Mouse (Mus musculus): ENCODE data around the gene Shank1. TPM values are rescaled to one million over a fixed set of nuclear protein-coding genes. Genes with fewer than 3 reads are reported as not detected.

The Shank1 gene
- polyA plus RNA-seq, 1 experiment from 2014 or later: 0.53 TPM

DNA sequence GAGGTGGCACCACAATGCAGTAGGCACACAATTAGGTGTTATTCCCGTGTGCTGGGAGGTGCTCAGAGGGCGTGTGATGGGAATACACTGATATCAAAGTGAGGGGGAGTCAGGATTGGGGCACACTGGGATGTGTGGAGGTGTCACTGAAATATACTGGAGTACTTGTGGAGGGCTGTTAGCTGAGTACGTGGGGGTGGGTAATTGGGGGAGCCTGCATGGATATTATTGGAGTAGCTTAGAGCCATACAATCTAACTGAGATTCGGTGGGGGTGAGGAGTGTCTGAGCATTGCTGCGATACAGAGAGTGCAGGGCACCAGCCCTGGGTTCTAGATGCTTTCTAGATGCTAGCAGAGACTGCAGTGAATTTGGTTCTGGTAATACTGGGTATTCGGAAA is 30.2 kb downstream of the Shank1 start:
- no peaks in the 10 kb centered on the region for H3K36me3 ChIP-seq (ENCODE audit: control insufficient read depth, insufficient read depth, low read length)
- H3K27ac ChIP-seq (replicated peaks): no peak overlapping the region
- no peak overlapping the region for H3K4me3 ChIP-seq (ENCODE audit: low read depth, low read length)
- peaks cover 18% of the 10 kb centered on the region for H3K27me3 ChIP-seq (ENCODE audit: control insufficient read depth, insufficient read depth, low read length)
- WGBS: 63% methylated on average over 6 of the region's 6 CpGs
- no peak for DNase-seq (ENCODE audit: low spot score)
- no peaks in the 10 kb centered on the region for H3K9me3 ChIP-seq (ENCODE audit: control insufficient read depth, low read length)
- no peak for TF ChIP-seq EP300 (optimal IDR thresholded peaks at IDR 0.05)
- no peak for TF ChIP-seq CTCF (IDR thresholded peaks at IDR 0.05; ENCODE audit: low read depth)
- no peak overlapping the region for H3K9ac ChIP-seq (ENCODE audit: low read length)
- ATAC-seq (ENCODE audit: low FRiP score, low TSS enrichment): no peak
- no peak overlapping the region for H3K4me2 ChIP-seq (replicated peaks; ENCODE audit: low read depth)
- H3K4me1 ChIP-seq (replicated peaks; ENCODE audit: control insufficient read depth, insufficient read depth): no peaks in the 10 kb centered on the region

DNA sequence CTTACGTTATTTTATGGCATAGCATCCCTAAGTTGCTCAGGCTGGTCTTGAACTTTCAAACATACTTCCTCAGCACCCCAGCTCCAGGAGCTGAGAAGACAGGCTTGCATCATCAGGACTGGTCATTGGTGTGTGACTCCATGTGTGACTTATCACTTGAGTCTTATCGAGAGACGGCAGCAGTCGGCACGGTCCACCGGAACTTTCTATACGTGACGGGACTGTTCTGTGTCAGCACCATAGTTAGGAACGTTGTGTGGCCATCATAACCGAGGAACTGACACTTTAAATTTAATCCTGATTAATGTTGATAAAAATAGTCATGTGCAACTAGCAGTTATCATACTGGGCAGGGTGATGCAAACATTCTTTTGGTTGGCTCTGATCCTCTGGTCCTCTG is 31.1 kb downstream of the Shank1 start:
- H3K9me3 ChIP-seq (ENCODE audit: control insufficient read depth, low read length): no peaks in the 10 kb centered on the region
- H3K27ac ChIP-seq (replicated peaks): no peak overlapping the region
- WGBS: 76% methylated on average over 10 of the region's 10 CpGs
- DNase-seq (ENCODE audit: low spot score) (no peak), ATAC-seq (ENCODE audit: low FRiP score, low TSS enrichment) (no peak)
- no peak for TF ChIP-seq EP300 (optimal IDR thresholded peaks at IDR 0.05)
- TF ChIP-seq CTCF (IDR thresholded peaks at IDR 0.05; ENCODE audit: low read depth): no peak
- H3K9ac ChIP-seq (ENCODE audit: low read length): no peak overlapping the region
- no peak overlapping the region for H3K4me3 ChIP-seq (ENCODE audit: low read depth, low read length)
- no peak overlapping the region for H3K4me2 ChIP-seq (replicated peaks; ENCODE audit: low read depth)
- no peaks in the 10 kb centered on the region for H3K36me3 ChIP-seq (ENCODE audit: control insufficient read depth, insufficient read depth, low read length)
- H3K27me3 ChIP-seq (ENCODE audit: control insufficient read depth, insufficient read depth, low read length): peaks cover 12% of the 10 kb centered on the region
- H3K4me1 ChIP-seq (replicated peaks; ENCODE audit: control insufficient read depth, insufficient read depth): no peaks in the 10 kb centered on the region

DNA sequence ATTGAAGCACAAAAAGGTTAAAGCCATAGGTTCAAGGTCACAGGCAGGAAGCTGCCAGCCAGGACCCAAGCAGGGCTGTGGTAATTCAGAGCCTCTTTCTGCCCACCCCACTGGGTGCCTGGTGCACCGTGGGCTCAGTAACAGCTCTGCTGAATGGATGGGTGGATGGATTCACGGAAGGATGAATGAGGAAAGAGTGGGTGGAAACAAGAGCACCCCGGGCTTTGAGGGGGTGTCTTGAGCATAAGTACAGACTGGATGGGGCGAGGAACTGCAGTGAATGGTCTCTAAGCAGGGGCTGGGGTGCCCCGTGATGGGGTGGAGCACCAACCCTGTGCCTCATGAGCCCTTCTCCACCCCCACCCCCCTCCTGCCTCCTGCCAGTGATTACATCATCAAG is 31.7 kb downstream of the Shank1 start:
- DNase-seq (ENCODE audit: low spot score): no peak
- Histone ChIP-seq H3K9me3 (ENCODE audit: control insufficient read depth, low read length) (no peaks in the 10 kb centered on the region), H3K36me3 (ENCODE audit: control insufficient read depth, insufficient read depth, low read length) (no peaks in the 10 kb centered on the region), H3K27me3 (ENCODE audit: control insufficient read depth, insufficient read depth, low read length) (peaks cover 6% of the 10 kb centered on the region; the same call in 1 of the 2 replicates), H3K27ac (replicated peaks) (no peak overlapping the region), H3K4me2 (replicated peaks; ENCODE audit: low read depth) (no peak overlapping the region), H3K4me1 (replicated peaks; ENCODE audit: control insufficient read depth, insufficient read depth) (no peaks in the 10 kb centered on the region), H3K4me3 (ENCODE audit: low read depth, low read length) (no peak overlapping the region), H3K9ac (ENCODE audit: low read length) (no peak overlapping the region)
- TF ChIP-seq EP300 (optimal IDR thresholded peaks at IDR 0.05) (no peak), CTCF (IDR thresholded peaks at IDR 0.05; ENCODE audit: low read depth) (no peak)
- 61% methylated on average over 5 of the region's 5 CpGs for WGBS
- no peak for ATAC-seq (ENCODE audit: low FRiP score, low TSS enrichment)

DNA sequence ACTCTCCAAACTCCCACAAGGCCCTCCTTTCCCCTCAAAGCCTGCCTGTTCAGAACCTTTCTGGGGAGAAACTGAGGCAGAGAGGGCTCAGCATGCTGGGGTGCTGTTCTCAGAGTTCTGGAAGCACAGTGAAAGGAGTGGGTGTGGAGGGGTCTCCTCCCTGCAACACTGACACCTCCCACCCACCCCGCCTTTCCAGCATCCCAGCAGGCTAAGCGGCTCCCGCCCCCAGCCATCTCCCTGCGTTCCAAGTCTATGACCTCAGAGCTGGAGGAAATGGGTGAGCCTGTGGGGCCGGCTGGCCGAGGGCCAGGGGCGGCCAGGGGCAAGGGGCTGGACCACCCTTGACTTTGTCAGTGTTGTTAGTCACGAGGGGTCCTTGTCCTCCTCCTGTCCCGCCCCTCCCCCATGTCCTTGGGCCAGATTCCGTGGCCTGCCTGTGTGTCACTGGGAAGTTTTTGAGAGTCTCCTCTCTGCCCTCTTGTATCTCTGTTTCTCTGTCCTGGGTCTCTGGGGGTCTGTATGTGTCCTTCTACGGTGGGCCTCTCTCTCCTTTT is 33.5 kb downstream of the Shank1 start:
- no peak for ATAC-seq (ENCODE audit: low FRiP score, low TSS enrichment)
- no peak overlapping the region for H3K9ac ChIP-seq (ENCODE audit: low read length)
- no peaks in the 10 kb centered on the region for H3K9me3 ChIP-seq (ENCODE audit: control insufficient read depth, low read length)
- 32% methylated on average over 11 of the region's 11 CpGs for WGBS
- H3K27me3 ChIP-seq (ENCODE audit: control insufficient read depth, insufficient read depth, low read length): no peaks in the 10 kb centered on the region
- H3K4me1 ChIP-seq (replicated peaks; ENCODE audit: control insufficient read depth, insufficient read depth): no peaks in the 10 kb centered on the region
- no peak for DNase-seq (ENCODE audit: low spot score)
- TF ChIP-seq CTCF (IDR thresholded peaks at IDR 0.05; ENCODE audit: low read depth): no peak
- TF ChIP-seq EP300 (optimal IDR thresholded peaks at IDR 0.05): no peak
- H3K4me3 ChIP-seq (ENCODE audit: low read depth, low read length): no peak overlapping the region
- H3K36me3 ChIP-seq (ENCODE audit: control insufficient read depth, insufficient read depth, low read length): no peaks in the 10 kb centered on the region
- H3K27ac ChIP-seq (replicated peaks): no peak overlapping the region
- H3K4me2 ChIP-seq (replicated peaks; ENCODE audit: low read depth): no peak overlapping the region

DNA sequence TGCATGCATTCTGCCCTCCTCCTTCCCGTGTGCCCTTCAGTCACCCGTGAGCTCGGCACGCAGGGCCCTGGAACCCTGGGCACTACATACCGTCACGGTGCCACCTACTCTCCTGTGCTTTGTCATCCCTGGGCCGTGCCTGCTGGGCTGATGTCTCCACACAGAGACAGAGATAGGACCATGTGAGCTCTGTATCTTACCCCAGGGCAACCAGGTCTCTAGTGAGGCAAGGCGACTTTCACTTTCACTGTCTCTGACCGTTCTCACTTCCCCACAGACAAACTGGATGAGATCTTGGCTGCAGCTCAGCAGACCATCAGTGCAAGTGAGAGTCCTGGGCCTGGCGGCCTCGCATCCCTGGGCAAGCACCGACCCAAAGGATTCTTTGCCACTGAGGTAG is 34.6 kb downstream of the Shank1 start:
- Histone ChIP-seq H3K9me3 (ENCODE audit: control insufficient read depth, low read length) (no peaks in the 10 kb centered on the region), H3K4me2 (replicated peaks; ENCODE audit: low read depth) (no peak overlapping the region), H3K36me3 (ENCODE audit: control insufficient read depth, insufficient read depth, low read length) (no peaks in the 10 kb centered on the region), H3K27ac (replicated peaks) (no peak overlapping the region), H3K4me3 (ENCODE audit: low read depth, low read length) (no peak overlapping the region), H3K27me3 (ENCODE audit: control insufficient read depth, insufficient read depth, low read length) (no peaks in the 10 kb centered on the region), H3K9ac (ENCODE audit: low read length) (no peak overlapping the region), H3K4me1 (replicated peaks; ENCODE audit: control insufficient read depth, insufficient read depth) (no peaks in the 10 kb centered on the region)
- WGBS: 68% methylated on average over 12 of the region's 12 CpGs
- no peak for DNase-seq (ENCODE audit: low spot score)
- ATAC-seq (ENCODE audit: low FRiP score, low TSS enrichment): no peak
- no peak for TF ChIP-seq EP300 (optimal IDR thresholded peaks at IDR 0.05)
- TF ChIP-seq CTCF (IDR thresholded peaks at IDR 0.05; ENCODE audit: low read depth): no peak

DNA sequence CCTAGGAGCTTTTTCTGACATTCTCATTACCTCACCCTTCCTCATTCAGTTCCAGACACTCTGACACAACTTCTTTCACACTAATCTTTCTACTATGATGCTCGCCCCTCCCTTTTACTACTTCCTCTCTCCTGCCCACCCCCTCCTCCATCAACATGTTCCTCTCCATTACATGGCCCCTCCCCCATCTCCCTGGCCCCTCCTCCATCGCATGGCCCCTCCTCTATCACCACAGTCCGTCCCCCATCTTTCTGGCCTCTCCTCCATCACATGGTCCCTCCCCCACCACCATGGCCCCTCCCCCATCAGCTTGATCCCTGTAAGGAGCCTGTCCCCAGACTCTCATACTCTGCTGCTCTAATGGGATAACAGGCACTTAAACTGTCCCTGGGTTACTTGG is 39.0 kb downstream of the Shank1 start:
- TF ChIP-seq CTCF (IDR thresholded peaks at IDR 0.05; ENCODE audit: low read depth): no peak
- TF ChIP-seq EP300 (optimal IDR thresholded peaks at IDR 0.05): no peak
- H3K4me1 ChIP-seq (replicated peaks; ENCODE audit: control insufficient read depth, insufficient read depth): no peaks in the 10 kb centered on the region
- WGBS: 25% methylated on average over 3 of the region's 3 CpGs
- H3K27ac ChIP-seq (replicated peaks): no peak overlapping the region
- H3K4me3 ChIP-seq (ENCODE audit: low read depth, low read length): no peak overlapping the region
- ATAC-seq (ENCODE audit: low FRiP score, low TSS enrichment): no peak
- H3K27me3 ChIP-seq (ENCODE audit: control insufficient read depth, insufficient read depth, low read length): peaks cover 23% of the 10 kb centered on the region
- no peaks in the 10 kb centered on the region for H3K9me3 ChIP-seq (ENCODE audit: control insufficient read depth, low read length)
- H3K4me2 ChIP-seq (replicated peaks; ENCODE audit: low read depth): no peak overlapping the region
- no peaks in the 10 kb centered on the region for H3K36me3 ChIP-seq (ENCODE audit: control insufficient read depth, insufficient read depth, low read length)
- H3K9ac ChIP-seq (ENCODE audit: low read length): no peak overlapping the region
- DNase-seq (ENCODE audit: low spot score): no peak
